Mouse (Mus musculus) lung, postnatal 0 days (tissue): ENCODE results near the gene Foxe1. TPM values are rescaled to one million over a fixed set of nuclear protein-coding genes. Genes with fewer than 3 reads are reported as not detected.

Experiments
- ATAC-seq: fragments of 200-750 bp; cut with Nextera tagmentation; 2 replicates; pipeline ENCODE4 v1.8.0; 2017; ENCODE audit warnings: moderate library complexity
- DNase-seq: peaks from one replicate; pipeline ENCODE4 v3.0.0-alpha.2; 2016; ENCODE audit warnings: low spot score
- H3K27ac ChIP-seq: fragments of 300-500 bp; sonication (generic); 2 replicates; pipeline ENCODE4 v1.5.1; 2014; ENCODE audit warnings: antibody characterized with exemption, mild to moderate bottlenecking, low read length, mixed read lengths
- H3K27me3 ChIP-seq: fragments of 300-500 bp; sonication (generic); replicated peaks from 2 replicates; pipeline ENCODE4 v1.6.1; 2014; ENCODE audit warnings: low read length, mixed read lengths; ENCODE audit not compliant: insufficient read depth
- H3K36me3 ChIP-seq: fragments of 300-500 bp; sonication (generic); 2 replicates; pipeline ENCODE4 v1.6.1; 2014; ENCODE audit warnings: low read length, mixed read lengths; ENCODE audit not compliant: insufficient read depth
- H3K4me1 ChIP-seq: fragments of 300-500 bp; sonication (generic); 2 replicates; pipeline ENCODE4 v1.6.1; 2014; ENCODE audit warnings: antibody characterized with exemption, low read depth, low read length, mixed read lengths; ENCODE audit not compliant: insufficient read depth
- H3K4me2 ChIP-seq: fragments of 300-500 bp; sonication (generic); replicated peaks from 2 replicates; pipeline ENCODE4 v1.6.1; 2014; ENCODE audit warnings: low read depth, mild to moderate bottlenecking, low read length, moderate library complexity, mixed read lengths
- H3K4me3 ChIP-seq: fragments of 300-500 bp; sonication (generic); 2 replicates; pipeline ENCODE4 v1.5.1; 2014; ENCODE audit warnings: low read depth, low read length
- H3K9ac ChIP-seq: fragments of 300-500 bp; sonication (generic); replicated peaks from 2 replicates; pipeline ENCODE4 v1.6.1; 2014; ENCODE audit warnings: low read depth, mild to moderate bottlenecking
- H3K9me3 ChIP-seq: fragments of 300-500 bp; sonication (generic); 2 replicates; pipeline ENCODE4 v1.6.1; 2016; ENCODE audit warnings: low read length, mixed read lengths
- CTCF ChIP-seq: IDR thresholded peaks from 2 replicates; pipeline ENCODE4 v1.5.1; 2016; ENCODE audit warnings: antibody characterized with exemption, mild to moderate bottlenecking
- EP300 ChIP-seq: IDR thresholded peaks from 2 replicates; pipeline ENCODE4 v1.6.1; 2016; ENCODE audit warnings: antibody characterized with exemption, mild to moderate bottlenecking, control low read depth
- WGBS: fragments of 180-500 bp; shearing (Covaris S2); extraction: QIAGEN DNeasy Blood & Tissue Kit; methylation state at CpG from one replicate; pipeline ENCODE4 v1.1.7; 2014; 5-methylcytosine and 5-hydroxymethylcytosine counted together
- polyA plus RNA-seq: library from polyadenylated mRNA; unstranded; fragments of >200 nt; fragmentation: Nextera tagmentation; extraction: Ambion mirVana; gene quantifications from 2 replicates; pipeline ENCODE4 v1.2.1, GENCODE M21; 2015

Foxe1 gene
- polyA plus RNA-seq, 1 experiment from 2014 or later = not detected

DNA sequence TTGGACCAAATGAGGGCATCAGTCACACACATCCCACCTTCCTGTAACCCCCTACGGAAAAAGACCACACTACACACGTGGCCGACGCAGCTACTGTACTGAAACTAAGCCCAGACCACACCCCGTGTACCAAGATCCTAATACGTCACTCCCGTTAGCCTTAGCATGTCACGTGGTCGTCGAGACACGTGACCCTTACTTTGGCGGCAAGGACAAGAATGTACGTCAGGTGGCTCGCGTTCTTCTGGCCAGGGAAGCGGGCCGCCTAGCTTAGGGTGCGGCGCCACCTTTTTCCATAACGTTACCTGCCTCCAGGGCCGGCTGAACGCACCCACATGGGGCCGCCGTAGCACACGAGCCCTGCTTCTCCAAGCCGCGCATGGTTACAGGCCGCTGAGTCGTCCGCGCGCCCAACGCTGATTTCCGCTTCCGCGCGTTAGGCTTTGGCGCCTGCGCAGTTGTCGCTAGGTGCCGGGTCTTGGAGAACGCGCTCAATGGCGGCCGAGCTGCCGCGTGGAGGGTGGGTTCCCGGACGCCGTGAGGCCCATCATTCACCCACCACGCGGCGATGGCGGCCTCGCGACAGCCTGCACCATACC lies 45.7 kb downstream of the Foxe1 start, which contains the start of gene Trmo:
Trmo (minus strand) TSS at position 425 of the 599 bp plus-strand sequence.
- ATAC-seq = peak; percentile 97
- H3K36me3 ChIP-seq = no peaks in the 10 kb centered on the region; the same call in 1 of the 2 replicates
- H3K4me3 ChIP-seq = peak within 1 kb of the TSS; percentile 64
- H3K9me3 ChIP-seq = no peaks in the 10 kb centered on the region
- 2% methylated on average over 56 of the region's 56 CpGs for WGBS
- H3K27ac ChIP-seq = peak within 1 kb of the TSS; percentile 90
- no peaks in the 10 kb centered on the region for H3K27me3 ChIP-seq
- TF ChIP-seq EP300 = no peak
- peak; percentile 27; the same call in 1 of the 2 replicates for TF ChIP-seq CTCF
- H3K4me1 ChIP-seq = no peaks in the 10 kb centered on the region
- peak within 1 kb of the TSS; percentile 51 for H3K9ac ChIP-seq
- peak; percentile 99 for DNase-seq
- peak within 1 kb of the TSS; percentile 69 for H3K4me2 ChIP-seq

DNA sequence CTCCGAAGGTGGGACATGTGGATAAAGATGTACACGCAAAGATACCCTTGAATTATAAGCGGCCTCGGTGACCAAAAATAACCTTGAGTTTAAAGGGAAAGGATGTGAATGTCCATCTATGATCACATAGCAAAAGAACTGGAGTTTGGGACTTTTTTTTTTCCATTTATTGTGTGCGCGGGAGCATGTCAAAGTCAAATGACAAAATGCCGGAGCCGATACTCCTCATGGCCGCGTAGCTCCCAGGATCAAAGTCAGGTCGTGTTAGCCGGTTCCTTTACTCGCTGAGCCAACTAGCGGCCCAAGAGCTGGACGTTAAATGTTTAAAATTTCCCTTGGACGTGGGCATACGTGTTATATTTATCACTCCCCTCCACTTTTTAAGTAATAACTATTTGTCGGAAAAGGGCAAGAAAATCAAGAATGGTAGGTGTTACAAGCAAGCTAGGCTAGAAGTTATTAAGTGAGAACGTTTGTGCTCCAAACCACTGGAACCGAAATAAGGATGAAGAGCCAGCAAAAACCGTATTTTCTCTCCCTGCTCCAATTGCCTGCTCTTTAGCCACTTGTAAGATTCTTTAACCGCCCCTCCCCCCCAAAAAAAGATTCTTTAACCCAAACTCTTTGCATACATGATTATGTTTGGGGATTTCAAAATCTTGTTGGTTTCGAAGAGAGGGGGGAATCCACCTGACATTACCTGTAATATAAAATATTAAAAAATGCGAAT lies 46.4 kb downstream of the Foxe1 start:
- peak; percentile 56 for DNase-seq
- no peaks in the 10 kb centered on the region; the same call in 1 of the 2 replicates for H3K36me3 ChIP-seq
- H3K4me3 ChIP-seq = peak overlapping the region; percentile 64
- peak overlapping the region; percentile 90 for H3K27ac ChIP-seq
- H3K27me3 ChIP-seq = no peaks in the 10 kb centered on the region
- peak overlapping the region; percentile 69 for H3K4me2 ChIP-seq
- WGBS = 2% methylated on average over 24 of the region's 24 CpGs
- H3K9me3 ChIP-seq = no peaks in the 10 kb centered on the region
- no peak for ATAC-seq
- peak overlapping the region; percentile 51 for H3K9ac ChIP-seq
- H3K4me1 ChIP-seq = no peaks in the 10 kb centered on the region
- TF ChIP-seq EP300 (peak; percentile 35; the same call in 1 of the 2 replicates), CTCF (peak; percentile 12; the same call in 1 of the 2 replicates)

DNA sequence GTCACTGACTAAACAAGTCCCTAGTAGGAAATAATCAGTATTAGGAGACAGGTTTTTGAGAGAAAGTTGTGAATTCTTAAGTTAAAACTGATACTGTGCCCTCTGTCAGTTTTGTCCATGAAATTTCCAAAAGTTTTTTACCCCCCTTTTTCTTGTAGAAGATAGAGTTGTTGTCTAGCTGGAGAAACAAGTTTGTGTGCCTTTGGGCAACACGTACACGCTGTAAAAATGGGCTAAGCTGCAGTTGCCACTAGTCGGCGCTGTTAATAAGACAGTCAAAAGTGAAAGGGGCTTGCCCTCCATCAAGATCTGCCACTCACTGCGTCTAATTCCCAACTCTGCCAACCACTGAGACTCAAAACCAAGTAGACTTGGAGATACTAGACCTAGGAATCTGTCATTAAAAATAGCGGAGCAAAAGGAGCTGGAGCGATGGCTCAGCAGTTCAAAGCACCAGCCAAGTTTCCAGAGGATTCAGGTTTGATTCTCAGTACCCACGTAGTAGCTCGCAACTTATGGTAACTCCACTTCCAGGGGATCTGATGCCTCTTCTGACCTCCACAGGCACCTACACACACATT lies 47.1 kb downstream of the Foxe1 start:
- H3K9me3 ChIP-seq = no peaks in the 10 kb centered on the region
- TF ChIP-seq CTCF = peak; percentile 92
- no peak for TF ChIP-seq EP300
- H3K4me1 ChIP-seq = no peaks in the 10 kb centered on the region
- H3K27me3 ChIP-seq = no peaks in the 10 kb centered on the region
- peak overlapping the region; percentile 69 for H3K4me2 ChIP-seq
- WGBS = 25% methylated on average over 9 of the region's 9 CpGs
- H3K36me3 ChIP-seq = no peaks in the 10 kb centered on the region; the same call in 1 of the 2 replicates
- no peak overlapping the region for H3K27ac ChIP-seq
- H3K4me3 ChIP-seq = peak overlapping the region; percentile 64
- DNase-seq (peak; percentile 89), ATAC-seq (peak; percentile 27; the same call in 1 of the 2 replicates)
- no peak overlapping the region for H3K9ac ChIP-seq

DNA sequence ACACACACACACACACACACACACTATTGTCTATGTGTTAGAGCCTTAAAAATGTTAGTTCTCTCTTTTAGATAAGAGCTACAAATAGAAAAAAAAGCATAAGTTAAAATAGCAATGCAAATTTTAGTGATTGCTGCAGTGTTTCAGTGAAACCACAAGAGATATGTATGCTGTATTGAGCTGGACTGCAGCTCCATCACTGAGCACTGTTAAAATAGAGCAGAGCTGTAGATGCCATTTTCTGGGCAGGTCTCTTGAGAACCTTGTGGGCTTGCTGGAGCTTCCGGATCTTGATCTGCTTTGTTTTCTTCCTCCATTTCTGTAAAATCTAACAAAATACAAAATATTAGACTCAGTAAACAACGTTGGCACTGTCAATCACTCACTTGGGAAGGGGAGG lies 51.0 kb downstream of the Foxe1 start:
- Histone ChIP-seq H3K4me2 (no peak overlapping the region), H3K4me3 (no peak overlapping the region), H3K4me1 (no peaks in the 10 kb centered on the region), H3K27me3 (no peaks in the 10 kb centered on the region), H3K27ac (no peak overlapping the region), H3K9me3 (no peaks in the 10 kb centered on the region), H3K36me3 (no peaks in the 10 kb centered on the region), H3K9ac (no peak overlapping the region)
- 84% methylated on average over 2 of the region's 2 CpGs for WGBS
- no peak for TF ChIP-seq CTCF
- no peak for DNase-seq
- ATAC-seq = no peak

DNA sequence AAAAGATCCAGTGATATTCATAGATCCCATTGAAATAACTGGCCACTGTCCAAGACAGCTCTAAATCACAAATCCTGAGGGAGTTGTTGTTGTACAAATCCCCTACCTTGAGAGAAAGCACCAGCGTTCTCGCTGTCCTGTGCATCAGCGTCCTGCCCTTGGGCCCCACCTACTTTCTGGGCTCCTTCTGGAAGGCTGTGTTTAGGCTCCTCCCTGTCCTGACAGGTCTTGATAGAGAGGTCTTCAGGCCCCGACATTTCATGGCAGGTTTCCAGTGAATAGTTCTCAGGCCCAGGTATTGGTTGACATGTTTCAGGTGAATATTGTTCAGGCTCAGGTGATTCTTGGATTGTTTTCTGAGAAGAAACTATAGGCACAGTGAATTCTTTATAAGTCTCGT lies 52.3 kb downstream of the Foxe1 start:
- peak; percentile 61 for ATAC-seq
- WGBS = 27% methylated on average over 5 of the region's 5 CpGs
- H3K36me3 ChIP-seq = no peaks in the 10 kb centered on the region
- H3K27ac ChIP-seq = no peak overlapping the region
- H3K9ac ChIP-seq = no peak overlapping the region
- no peak overlapping the region for H3K4me3 ChIP-seq
- no peak for TF ChIP-seq EP300
- no peak for TF ChIP-seq CTCF
- H3K27me3 ChIP-seq = no peaks in the 10 kb centered on the region
- no peaks in the 10 kb centered on the region for H3K9me3 ChIP-seq
- no peaks in the 10 kb centered on the region for H3K4me1 ChIP-seq
- peak overlapping the region; percentile 32 for H3K4me2 ChIP-seq
- DNase-seq = peak; percentile 48

Other genes starting within 250 kb of the Foxe1 start
- 21.9 and 23.8 TPM in 2 replicates for gene Ncbp1, start 205.0 kb upstream of the Foxe1 start, polyA plus RNA-seq
- 16.8 and 19.3 TPM in 2 replicates for gene Tstd2, start 204.9 kb upstream of the Foxe1 start, polyA plus RNA-seq
- gene Xpa, start 147.3 kb upstream of the Foxe1 start, polyA plus RNA-seq = 22.0 and 29.2 TPM in 2 replicates
- 8.2 and 8.3 TPM in 2 replicates for gene Trmo, start 45.8 kb downstream of the Foxe1 start, polyA plus RNA-seq
- gene Hemgn, start 69.9 kb downstream of the Foxe1 start, polyA plus RNA-seq = 0.73 and 1.0 TPM in 2 replicates
- 81.3 and 91.0 TPM in 2 replicates for gene Anp32b, start 107.3 kb downstream of the Foxe1 start, polyA plus RNA-seq
- gene Nans, start 145.6 kb downstream of the Foxe1 start, polyA plus RNA-seq = 48.2 and 52.4 TPM in 2 replicates
- gene Trim14, start 192.5 kb downstream of the Foxe1 start, polyA plus RNA-seq = 5.2 and 5.4 TPM in 2 replicates